In genomic region chr13:95667260-95667659, GRCm38 (mm10) we compare ENCODE assay signal across 10 mouse cellular contexts. TPM values are rescaled to one million over a fixed set of nuclear protein-coding genes. Genes with fewer than 3 reads are reported as not detected.
DNase-seq lines count a peak whose midpoint lies in the region; ATAC-seq and TF ChIP-seq lines count a peak whose summit lies in the region.
"Had no signal": no experiment of that assay in that cellular context is flagged by ENCODE, and none has a peak within 500 bp of the region (broad histone marks: within the 10 kb centered on the region; RNA-seq: fewer than 3 reads in every experiment).

No protein-coding gene starts in this region.

- no peaks in the 10 kb centered on the region for H3K36me3 ChIP-seq in midbrain, embryonic 16.5 days (ENCODE audit: control insufficient read depth, insufficient read depth, low read length)

- peak; percentile 48; the same call in 1 of the 2 replicates for ATAC-seq in midbrain, embryonic 16.5 days

- no peak for DNase-seq in layer of hippocampus, adult 2 months (ENCODE audit: low spot score in 2 of 2)
- DNase-seq in layer of hippocampus, adult 11-12 months (ENCODE audit: low spot score) = no peak
- peak; percentile 61 for DNase-seq in brain, embryonic 14.5 days (ENCODE audit: low read depth)
- DNase-seq in heart, postnatal 10 days = peak; percentile 30 to 45
- no peak for DNase-seq in adrenal gland, adult 2 months
- no peak for DNase-seq in layer of hippocampus, adult 18-20 months (ENCODE audit: low spot score in 2 of 2)
- DNase-seq in layer of hippocampus, postnatal 36 days = no peak
- DNase-seq: adrenal gland, adult 8-10 months had no signal

- TF ChIP-seq POLR2A in brain, embryonic 14.5 days (IDR thresholded peaks at IDR 0.05; ENCODE audit: borderline replicate concordance, extremely low read depth, insufficient read depth, insufficient read length, poor library complexity, severe bottlenecking) = no peak

- no peak overlapping the region for H3K4me2 ChIP-seq in midbrain, embryonic 16.5 days (ENCODE audit: low read length)

- H3K27ac ChIP-seq in layer of hippocampus, adult 2 months = no peak overlapping the region
- no peak overlapping the region for H3K27ac ChIP-seq in midbrain, embryonic 16.5 days (ENCODE audit: low read length)

- no peaks in the 10 kb centered on the region for H3K27me3 ChIP-seq in midbrain, embryonic 16.5 days (ENCODE audit: control insufficient read depth, insufficient read depth, low read depth, low read length)

- H3K9me3 ChIP-seq in midbrain, embryonic 16.5 days (replicated peaks; ENCODE audit: control insufficient read depth, low read length, poor library complexity, severe bottlenecking) = no peaks in the 10 kb centered on the region

- H3K4me3 ChIP-seq in layer of hippocampus, adult 2 months = no peak overlapping the region
- H3K4me3 ChIP-seq in midbrain, embryonic 16.5 days (ENCODE audit: low read depth, low read length) = no peak overlapping the region
- H3K4me3 ChIP-seq: erythroblast, embryonic 14.5 days had no signal

- no peak overlapping the region for H3K9ac ChIP-seq in midbrain, embryonic 16.5 days (ENCODE audit: low read depth, low read length)

- H3K4me1 ChIP-seq in midbrain, embryonic 16.5 days (ENCODE audit: control insufficient read depth, insufficient read depth, low read length) = no peaks in the 10 kb centered on the region

- WGBS in midbrain, embryonic 16.5 days = 38% methylated on average over 5 of the region's 7 CpGs

- intact Hi-C loops in heart, postnatal 10 days (cut with DNase I) = loop anchor here (1.0 to 5.0 kb wide), 4 partner anchors 50 to 275 kb away; no protein-coding TSS in a partner anchor

- peak; percentile 70 for TF ChIP-seq CTCF in layer of hippocampus, adult 2 months (conservative IDR thresholded peaks at IDR 0.05)
- peak; percentile 46; the same call in 1 of the 2 replicates for TF ChIP-seq CTCF in brain, embryonic 14.5 days (IDR thresholded peaks at IDR 0.05; ENCODE audit: borderline replicate concordance, extremely low read depth, insufficient read depth, insufficient read length)

RNA-seq across cellular contexts. Expression of gene F2rl2, which starts 29.4 kb away (rescaled TPM):
- total RNA-seq in layer of hippocampus, adult 2 months (2021) = under 1 TPM; 0.15 to 0.17 TPM
- 0.53 and 0.88 TPM in 2 replicates for polyA plus RNA-seq in brain, embryonic 14.5 days (2012; rRNA removed)
- under 1 TPM in 1 of 2 experiments, not detected in 1; 0.17 TPM for total RNA-seq in heart, postnatal 10 days (2021)
- polyA plus RNA-seq in midbrain, embryonic 16.5 days (2015; fragmentation: Nextera tagmentation; extraction: Ambion mirVana) = 0.30 and 0.40 TPM in 2 replicates
- under 1 TPM; 0.26 to 0.52 TPM for total RNA-seq in adrenal gland, adult 2 months (2021)
- polyA plus RNA-seq in adrenal gland, adult 2 months (2012; rRNA removed) = 0.12 and 0.44 TPM in 2 replicates
- total RNA-seq in layer of hippocampus, adult 18-20 months (2021) = under 1 TPM; 0.32 to 0.38 TPM
- total RNA-seq in layer of hippocampus, postnatal 36 days (2021) = under 1 TPM; 0.20 to 0.27 TPM
- polyA plus RNA-seq: erythroblast, embryonic 14.5 days had no signal

RNA-seq across cellular contexts. Expression of gene F2r, which starts 49.0 kb away (rescaled TPM):
- 1 to 10 TPM; 4.6 to 5.7 TPM for total RNA-seq in layer of hippocampus, adult 2 months (2021)
- polyA plus RNA-seq in brain, embryonic 14.5 days (2012; rRNA removed) = 28.7 and 46.5 TPM in 2 replicates
- 10 to 100 TPM; 49.6 to 50.1 TPM for total RNA-seq in heart, postnatal 10 days (2021)
- 54.4 and 63.7 TPM in 2 replicates for polyA plus RNA-seq in midbrain, embryonic 16.5 days (2015; fragmentation: Nextera tagmentation; extraction: Ambion mirVana)
- total RNA-seq in adrenal gland, adult 2 months (2021) = 100 to 1,000 TPM; 110 to 154 TPM
- 80.5 and 95.4 TPM in 2 replicates for polyA plus RNA-seq in adrenal gland, adult 2 months (2012; rRNA removed)
- total RNA-seq in layer of hippocampus, adult 18-20 months (2021) = 1 to 10 TPM; 3.7 to 4.0 TPM
- 1 to 10 TPM; 4.9 to 5.6 TPM for total RNA-seq in layer of hippocampus, postnatal 36 days (2021)

Comparison
In these comparisons a context has a peak if more than half of its experiments do, and no peak if none do; other contexts are left out.
1. DNase-seq: peak in brain, embryonic 14.5 days (single experiment) and heart, postnatal 10 days (2 of 2); none in layer of hippocampus, adult 2 months (0 of 2), layer of hippocampus, adult 11-12 months (single experiment), adrenal gland, adult 2 months (single experiment), layer of hippocampus, adult 18-20 months (0 of 2) and layer of hippocampus, postnatal 36 days (0 of 2).
2. RNA of gene F2r, which starts 49.0 kb away (total RNA-seq): 110 to 154 TPM in adrenal gland, adult 2 months and 49.6 to 50.1 TPM in heart, postnatal 10 days; 4.6 to 5.7 TPM in layer of hippocampus, adult 2 months, 4.9 to 5.6 TPM in layer of hippocampus, postnatal 36 days and 3.7 to 4.0 TPM in layer of hippocampus, adult 18-20 months; every median in the first group is over 4 times any median in the second.